Mouse (Mus musculus) hindbrain, postnatal 0 days (tissue): ENCODE measurements around the gene Nbea. TPM values are rescaled to one million over a fixed set of nuclear protein-coding genes. Genes with fewer than 3 reads are reported as not detected.

Experiments
- ATAC-seq: fragments of 200-750 bp; cut with Nextera tagmentation; 2 replicates; pipeline ENCODE4 v1.8.0; 2017; ENCODE audit warnings: mild to moderate bottlenecking, moderate TSS enrichment, moderate library complexity
- DNase-seq: peaks from one replicate; pipeline ENCODE4 v3.0.0-alpha.2; 2015; ENCODE audit warnings: low spot score
- H3K27ac ChIP-seq: fragments of 300-500 bp; sonication (generic); 2 replicates; pipeline ENCODE4 v1.5.1; 2014; ENCODE audit warnings: mild to moderate bottlenecking
- H3K27me3 ChIP-seq: fragments of 300-500 bp; sonication (generic); 2 replicates; pipeline ENCODE4 v1.6.1; 2014; ENCODE audit warnings: low read length, mixed read lengths; ENCODE audit not compliant: insufficient read depth
- H3K36me3 ChIP-seq: fragments of 300-500 bp; sonication (generic); 2 replicates; pipeline ENCODE4 v1.6.1; 2014; ENCODE audit warnings: low read length, mixed read lengths; ENCODE audit not compliant: insufficient read depth
- H3K4me1 ChIP-seq: fragments of 300-500 bp; sonication (generic); 2 replicates; pipeline ENCODE4 v1.6.1; 2014; ENCODE audit warnings: antibody characterized with exemption, low read length, mixed read lengths; ENCODE audit not compliant: insufficient read depth
- H3K4me2 ChIP-seq: fragments of 300-500 bp; sonication (generic); 2 replicates; pipeline ENCODE4 v1.6.1; 2014; ENCODE audit warnings: low read depth, mild to moderate bottlenecking, low read length, moderate library complexity, mixed read lengths
- H3K4me3 ChIP-seq: fragments of 300-500 bp; sonication (generic); 2 replicates; pipeline ENCODE4 v1.5.1; 2014; ENCODE audit warnings: low read length
- H3K9ac ChIP-seq: fragments of 300-500 bp; sonication (generic); replicated peaks from 2 replicates; pipeline ENCODE4 v1.6.1; 2014; ENCODE audit warnings: mild to moderate bottlenecking, low read length, moderate library complexity, mixed read lengths
- H3K9me3 ChIP-seq: fragments of 300-500 bp; sonication (generic); 2 replicates; pipeline ENCODE4 v1.6.1; 2016; ENCODE audit warnings: low read length, mixed read lengths
- CTCF ChIP-seq: IDR thresholded peaks from 2 replicates; pipeline ENCODE4 v1.5.1; 2016; ENCODE audit warnings: antibody characterized with exemption, control low read depth, low read depth
- WGBS: fragments of 180-500 bp; shearing (Covaris S2); extraction: QIAGEN DNeasy Blood & Tissue Kit; methylation state at CpG from one replicate; pipeline ENCODE4 v1.1.7; 2014; 5-methylcytosine and 5-hydroxymethylcytosine counted together
- polyA plus RNA-seq: library from polyadenylated mRNA; unstranded; fragments of >200 nt; fragmentation: Nextera tagmentation; extraction: Ambion mirVana; gene quantifications from 2 replicates; pipeline ENCODE4 v1.2.1, GENCODE M21; 2015
- total RNA-seq: library from RNA; depleted of rRNA; stranded (reverse); fragments of >200 nt; gene quantifications from 2 replicates; pipeline ENCODE4 v1.2.3, GENCODE M21; 2014

Nbea gene
- total and polyA plus RNA-seq, 2 experiments from 2014 or later: 53.4 to 190 TPM

DNA sequence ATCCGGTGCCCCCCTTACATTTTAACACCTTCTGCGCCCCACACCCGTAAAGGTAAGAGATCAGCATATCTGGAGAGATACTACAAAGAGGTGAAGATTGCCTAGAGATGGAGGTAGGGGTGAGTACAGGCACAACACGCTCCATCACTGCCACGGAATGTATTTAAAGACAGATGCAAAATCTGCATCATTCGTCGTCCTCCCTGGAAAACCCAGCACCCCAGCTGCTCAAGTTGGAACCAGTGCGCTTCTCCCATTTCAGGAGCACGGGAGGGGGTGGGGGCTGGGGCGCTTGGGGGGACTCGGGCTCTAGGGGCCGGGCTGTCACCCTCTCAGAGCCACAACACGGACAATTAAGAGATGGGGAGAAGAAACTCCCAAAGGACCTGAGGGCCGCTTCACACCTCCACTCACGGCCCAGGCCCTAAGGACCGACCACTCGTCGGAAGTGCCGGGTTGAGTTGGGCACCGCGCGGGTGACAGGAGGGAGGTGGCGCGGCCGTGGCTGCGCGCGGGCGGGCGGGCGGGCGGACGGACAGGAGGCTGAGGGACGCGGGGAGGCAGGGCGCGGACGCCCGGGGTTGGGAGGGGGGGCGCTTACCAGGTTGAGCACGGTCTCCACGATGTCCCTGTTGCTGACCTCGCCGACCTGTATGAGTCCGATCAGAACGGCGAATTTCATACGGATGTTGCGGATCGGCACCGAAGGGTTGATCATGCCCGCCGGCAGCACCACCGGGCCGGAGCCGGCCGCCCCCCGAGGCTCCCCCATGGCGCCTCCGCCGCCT is 936 bp downstream of the Nbea start:
- Histone ChIP-seq H3K4me1 (no peaks in the 10 kb centered on the region), H3K9ac (peak overlapping the region; percentile 99), H3K4me3 (peak overlapping the region; percentile 96), H3K27ac (peak overlapping the region; percentile 97), H3K4me2 (peak overlapping the region; percentile 73), H3K27me3 (no peaks in the 10 kb centered on the region), H3K36me3 (no peaks in the 10 kb centered on the region), H3K9me3 (no peaks in the 10 kb centered on the region)
- ATAC-seq (peak; percentile 64), DNase-seq (peak; percentile 57)
- WGBS: 3% methylated on average over 26 of the region's 61 CpGs
- TF ChIP-seq CTCF: no peak

- DNase-seq: no peak
- H3K36me3 ChIP-seq: no peaks in the 10 kb centered on the region
- H3K9ac ChIP-seq: peak overlapping the region; percentile 99
- ATAC-seq: 0 out of 2 replicates have a peak, but pooled peaks have one; percentile 0
- no peaks in the 10 kb centered on the region for H3K9me3 ChIP-seq
- no peaks in the 10 kb centered on the region for H3K4me1 ChIP-seq
- peak overlapping the region; percentile 96 for H3K4me3 ChIP-seq
- no peaks in the 10 kb centered on the region for H3K27me3 ChIP-seq
- H3K27ac ChIP-seq: peak overlapping the region; percentile 97
- 4% methylated on average over 4 of the region's 4 CpGs for WGBS
- H3K4me2 ChIP-seq: peak overlapping the region; percentile 73
- TF ChIP-seq CTCF: no peak
Measured at GRCm38 (mm10) chr3:56181991-56182370, 1.5 kb downstream of the Nbea start.

GRCm38 (mm10) chr3:56181025-56181424 is 2.5 kb downstream of the Nbea start:
- Histone ChIP-seq H3K9me3 (no peaks in the 10 kb centered on the region), H3K36me3 (no peaks in the 10 kb centered on the region), H3K4me2 (peak overlapping the region; percentile 73), H3K27me3 (no peaks in the 10 kb centered on the region), H3K9ac (peak overlapping the region; percentile 99; the same call in 1 of the 2 replicates), H3K4me1 (no peaks in the 10 kb centered on the region), H3K27ac (no peak overlapping the region), H3K4me3 (peak overlapping the region; percentile 96)
- no peak for TF ChIP-seq CTCF
- ATAC-seq: no peak
- 20% methylated on average over 3 of the region's 3 CpGs for WGBS
- peak; percentile 37 for DNase-seq

DNA sequence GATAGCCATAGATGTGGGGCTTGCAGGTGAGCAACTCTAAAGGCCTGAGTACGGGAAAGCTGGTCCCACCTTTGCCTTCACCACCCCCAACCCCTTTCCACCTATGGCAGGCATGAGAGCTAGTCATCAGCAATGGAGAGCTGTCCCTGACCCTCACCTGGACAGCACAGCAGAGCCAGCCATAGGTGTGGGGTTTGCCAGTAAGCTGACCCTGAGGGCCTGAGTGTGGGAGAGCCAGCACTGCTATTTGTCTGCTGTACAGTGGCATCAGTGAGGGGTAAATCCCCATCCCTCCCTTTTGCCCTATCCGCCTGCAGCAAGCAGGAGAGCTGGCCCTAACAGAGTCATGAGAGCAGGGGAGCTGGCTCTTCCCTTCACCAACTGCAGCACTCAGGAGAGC is 25.6 kb downstream of the Nbea start:
- H3K36me3 ChIP-seq: no peaks in the 10 kb centered on the region
- no peak overlapping the region for H3K4me2 ChIP-seq
- WGBS: 96% methylated on average over 2 of the region's 2 CpGs
- ATAC-seq (no peak; the same call in 1 of the 2 replicates), DNase-seq (no peak)
- no peak overlapping the region for H3K9ac ChIP-seq
- no peak for TF ChIP-seq CTCF
- H3K4me3 ChIP-seq: no peak overlapping the region
- H3K27me3 ChIP-seq: no peaks in the 10 kb centered on the region
- H3K4me1 ChIP-seq: no peaks in the 10 kb centered on the region
- no peaks in the 10 kb centered on the region for H3K9me3 ChIP-seq
- H3K27ac ChIP-seq: no peak overlapping the region

- Histone ChIP-seq H3K9me3 (0 out of 2 replicates have a peak, but pooled peaks cover 5% of the 10 kb centered on the region), H3K27me3 (no peaks in the 10 kb centered on the region), H3K4me2 (no peak overlapping the region), H3K9ac (no peak overlapping the region), H3K4me1 (no peaks in the 10 kb centered on the region), H3K36me3 (no peaks in the 10 kb centered on the region), H3K4me3 (no peak overlapping the region), H3K27ac (no peak overlapping the region)
- 86% methylated on average over 3 of the region's 3 CpGs for WGBS
- no peak for TF ChIP-seq CTCF
- DNase-seq (no peak), ATAC-seq (no peak)
Measured at GRCm38 (mm10) chr3:56126674-56127073, 56.8 kb downstream of the Nbea start.

DNA sequence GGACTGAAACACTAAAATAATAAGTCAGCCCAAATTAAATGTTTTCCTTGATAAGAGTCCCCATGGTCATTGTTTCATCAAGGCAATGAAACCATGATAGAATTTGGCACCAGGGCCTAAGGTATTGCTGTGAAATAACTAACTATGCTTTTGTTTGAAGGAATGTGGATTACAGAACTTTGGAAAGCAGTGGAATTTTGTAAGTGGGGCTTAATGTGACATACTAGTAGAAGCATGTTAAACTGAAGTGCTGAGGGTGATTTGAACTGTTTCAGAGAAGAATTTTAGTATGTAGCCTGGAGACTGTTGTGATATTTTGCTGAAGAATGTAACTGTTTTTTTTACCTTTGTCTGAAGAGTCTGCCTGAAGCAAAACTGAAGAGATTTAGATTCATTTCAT is 66.9 kb downstream of the Nbea start:
- no peaks in the 10 kb centered on the region for H3K27me3 ChIP-seq
- no peaks in the 10 kb centered on the region for H3K9me3 ChIP-seq
- H3K36me3 ChIP-seq: no peaks in the 10 kb centered on the region
- DNase-seq: no peak
- H3K9ac ChIP-seq: no peak overlapping the region
- no peaks in the 10 kb centered on the region for H3K4me1 ChIP-seq
- H3K27ac ChIP-seq: no peak overlapping the region
- TF ChIP-seq CTCF: no peak
- ATAC-seq: no peak
- no peak overlapping the region for H3K4me2 ChIP-seq
- H3K4me3 ChIP-seq: no peak overlapping the region

DNA sequence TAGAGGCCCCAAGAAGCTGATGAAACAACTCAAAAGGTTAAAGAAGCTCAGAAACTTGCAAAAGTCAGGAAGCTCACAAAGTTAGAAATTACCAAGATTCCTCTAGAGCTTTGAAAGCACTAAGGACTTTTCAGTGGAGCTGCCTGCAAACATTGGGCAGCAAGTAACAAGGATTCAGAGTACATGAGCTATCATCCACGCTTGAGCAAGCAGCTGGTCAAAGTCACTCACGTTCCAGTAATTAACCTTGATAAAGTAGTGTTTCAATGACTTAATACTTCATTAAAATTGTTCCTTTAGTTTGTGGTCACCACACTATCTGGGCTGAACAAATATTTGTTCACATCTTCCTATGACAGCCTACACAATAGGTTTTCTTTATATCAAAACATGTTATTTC is 75.4 kb downstream of the Nbea start:
- H3K4me2 ChIP-seq: no peak overlapping the region
- DNase-seq (no peak), ATAC-seq (no peak)
- 54% methylated on average over 2 of the region's 2 CpGs for WGBS
- no peaks in the 10 kb centered on the region for H3K27me3 ChIP-seq
- no peak for TF ChIP-seq CTCF
- no peaks in the 10 kb centered on the region for H3K9me3 ChIP-seq
- H3K4me1 ChIP-seq: no peaks in the 10 kb centered on the region
- no peak overlapping the region for H3K4me3 ChIP-seq
- no peaks in the 10 kb centered on the region for H3K36me3 ChIP-seq
- no peak overlapping the region for H3K9ac ChIP-seq
- no peak overlapping the region for H3K27ac ChIP-seq
